Mouse (Mus musculus) ES-E14 (cell line): ENCODE measurements around the gene Bcl11b. TPM values are rescaled to one million over a fixed set of nuclear protein-coding genes. Genes with fewer than 3 reads are reported as not detected.

ENCODE experiments used
- DNase-seq: peaks from one replicate; pipeline ENCODE4 v3.0.0-alpha.2; 2013; ENCODE audit warnings: low read depth, low spot score
- H3K27ac ChIP-seq: 2 replicates; pipeline ENCODE4 v1.5.1; 2012; ENCODE audit warnings: low read depth, mild to moderate bottlenecking, low read length, moderate library complexity, mixed read lengths; ENCODE audit not compliant: poor library complexity, insufficient read depth, severe bottlenecking
- H3K36me3 ChIP-seq: 2 replicates; pipeline ENCODE4 v1.6.1; 2012; ENCODE audit warnings: mild to moderate bottlenecking, low read length, moderate library complexity, mixed read lengths; ENCODE audit not compliant: control insufficient read depth, poor library complexity, insufficient read depth, severe bottlenecking
- H3K4me1 ChIP-seq, 2 experiments: fragments of 150-350 bp in 1 of 2; sonication (generic) in 1 of 2; 2 replicates each; pipeline ENCODE4 v1.6.1; 2012; ENCODE audit warnings: low read length in 2 of 2, mild to moderate bottlenecking in 1 of 2, mixed read lengths in 1 of 2; ENCODE audit not compliant: control insufficient read depth in 2 of 2, insufficient read depth in 2 of 2, poor library complexity in 1 of 2
- H3K4me3 ChIP-seq, 2 experiments: fragments of 150-350 bp in 1 of 2; sonication (generic) in 1 of 2; 2 replicates each; pipeline ENCODE4 v1.5.1; 2012; ENCODE audit warnings: low read length in 2 of 2, low read depth in 1 of 2, mild to moderate bottlenecking in 1 of 2, mixed read lengths in 1 of 2; ENCODE audit not compliant: insufficient read depth in 1 of 2, poor library complexity in 1 of 2, severe bottlenecking in 1 of 2
- H3K9ac ChIP-seq: 2 replicates; pipeline ENCODE4 v1.6.1; 2012; ENCODE audit warnings: low read depth, mild to moderate bottlenecking, low read length, mixed read lengths; ENCODE audit not compliant: poor library complexity, insufficient read depth, severe bottlenecking
- H3K9me3 ChIP-seq: fragments of 150-350 bp; sonication (generic); 2 replicates; pipeline ENCODE4 v1.6.1; 2012; ENCODE audit warnings: low read depth, mild to moderate bottlenecking, low read length; ENCODE audit not compliant: control insufficient read depth, insufficient read depth
- CHD2 ChIP-seq: IDR thresholded peaks from 2 replicates; pipeline ENCODE4 v1.6.1; 2014; ENCODE audit warnings: mild to moderate bottlenecking, low read depth, low read length, inconsistent platforms
- HCFC1 ChIP-seq: IDR thresholded peaks from 2 replicates; pipeline ENCODE4 v1.6.1; 2012; ENCODE audit warnings: low read length, inconsistent platforms, borderline replicate concordance; ENCODE audit not compliant: insufficient read depth
- MAFK ChIP-seq: IDR thresholded peaks from 2 replicates; pipeline ENCODE4 v1.6.1; 2014; ENCODE audit warnings: mild to moderate bottlenecking, low read depth, low read length, inconsistent platforms; ENCODE audit not compliant: insufficient read depth
- ZC3H11A ChIP-seq: IDR thresholded peaks from 2 replicates; pipeline ENCODE4 v1.6.1; 2012; ENCODE audit warnings: low read depth, mild to moderate bottlenecking, inconsistent platforms, low read length, borderline replicate concordance
- ZNF384 ChIP-seq: IDR thresholded peaks from 2 replicates; pipeline ENCODE4 v1.6.1; 2012; ENCODE audit warnings: low read depth, low read length, inconsistent platforms
- in situ Hi-C, 2 experiments: fragments of 600-800 bp; cut with MboI; formaldehyde crosslinking; loops; one replicate each; pipeline ENCODE4 v1.15.1; 2025; ENCODE audit warnings: low sequenced_read_pairs in 2 of 2, inconsistent platforms in 1 of 2; ENCODE audit not compliant: unreplicated experiment in 2 of 2
- total RNA-seq: library from RNA; depleted of rRNA; stranded (reverse); fragments of 300-350 nt; gene quantifications from 2 replicates; pipeline ENCODE4 v1.2.3, GENCODE M21; 2012

Bcl11b gene
- total RNA-seq, 1 experiment, result 0.85 TPM

DNA sequence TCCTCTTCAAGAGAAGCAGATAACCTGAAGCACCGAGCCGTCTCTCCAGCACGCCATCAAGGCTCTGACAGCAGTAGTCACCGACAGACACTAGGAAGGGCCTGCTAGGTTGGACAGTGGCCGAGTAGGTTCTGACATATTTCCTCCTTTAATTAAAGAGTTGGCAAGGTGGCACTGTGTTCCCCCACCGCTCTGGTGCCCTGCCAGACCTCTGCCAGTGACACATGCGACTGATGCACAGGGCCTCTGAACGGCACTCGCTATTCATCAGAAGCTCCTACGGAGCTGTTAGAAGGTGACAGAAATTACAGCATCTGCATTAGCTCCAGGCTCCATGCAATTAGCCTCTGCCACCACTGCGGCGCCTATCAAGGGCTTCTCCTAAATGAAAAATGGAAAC, 8.6 kb upstream of the Bcl11b start:
- H3K36me3 ChIP-seq, result no peaks in the 10 kb centered on the region
- no peak for DNase-seq
- H3K9me3 ChIP-seq, result no peaks in the 10 kb centered on the region
- in situ Hi-C loops, result no loop called here
- H3K9ac ChIP-seq, result no peak overlapping the region
- peaks cover 0 to 2% of the 10 kb centered on the region in 2 experiments; a peak in 1 of 4 replicates for H3K4me1 ChIP-seq
- TF ChIP-seq ZNF384, result no peak
- no peak for TF ChIP-seq MAFK
- TF ChIP-seq CHD2, result no peak
- TF ChIP-seq ZC3H11A, result no peak
- no peak for TF ChIP-seq HCFC1
- no peak overlapping the region for H3K27ac ChIP-seq
- H3K4me3 ChIP-seq, result 0 out of 4 replicates have a peak overlapping the region, but pooled peaks of 1 of the 2 experiments have one; percentile 5

DNA sequence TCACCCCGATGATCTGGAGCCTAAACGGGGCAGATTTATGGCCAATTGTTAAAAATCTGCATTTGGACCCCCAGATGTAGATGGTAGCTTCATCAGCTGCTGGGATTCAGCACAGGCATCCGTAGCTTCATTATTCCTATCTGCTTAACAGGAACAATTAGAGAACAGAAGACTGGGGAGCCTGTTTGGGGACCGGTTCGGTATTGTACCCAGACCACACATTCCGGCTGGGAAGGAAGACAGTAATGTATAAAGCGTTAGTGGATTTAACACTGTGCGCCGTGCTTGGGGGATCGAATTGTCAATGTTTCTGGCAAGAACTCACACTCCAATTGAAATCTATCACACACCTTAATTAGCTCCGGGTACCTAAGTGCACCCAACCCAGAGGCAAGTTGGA, 6.9 kb upstream of the Bcl11b start:
- H3K4me1 ChIP-seq, result peaks cover 0 to 2% of the 10 kb centered on the region in 2 experiments; a peak in 1 of 4 replicates
- no peak for DNase-seq
- no peaks in the 10 kb centered on the region for H3K9me3 ChIP-seq
- in situ Hi-C loops, result no loop called here
- TF ChIP-seq CHD2 (no peak), MAFK (no peak), ZNF384 (no peak), HCFC1 (no peak), ZC3H11A (no peak)
- no peaks in the 10 kb centered on the region for H3K36me3 ChIP-seq
- H3K9ac ChIP-seq, result no peak overlapping the region
- no peak overlapping the region for H3K27ac ChIP-seq
- no peak overlapping the region for H3K4me3 ChIP-seq

DNA sequence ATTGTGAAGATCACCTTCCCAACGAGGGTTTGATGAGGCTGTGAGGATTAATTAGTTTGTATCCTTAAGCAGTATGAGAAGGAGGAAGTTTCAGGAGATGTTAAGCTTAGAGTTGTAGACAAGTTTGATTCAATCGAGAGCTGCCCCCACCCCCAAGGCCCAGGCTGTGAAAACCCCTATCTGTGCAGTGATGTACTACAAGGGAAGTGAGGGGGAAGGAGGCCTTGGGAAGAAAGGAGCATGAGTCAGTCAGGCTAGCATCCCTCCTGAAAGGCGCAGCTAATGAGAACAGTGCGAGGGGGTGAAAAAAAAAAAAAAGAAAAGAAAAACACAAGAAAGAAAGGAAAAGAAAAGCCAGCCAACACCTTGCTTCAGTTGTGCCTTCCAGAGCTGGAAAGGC, 5.8 kb upstream of the Bcl11b start:
- Histone ChIP-seq H3K27ac (no peak overlapping the region), H3K4me3 (no peak overlapping the region), H3K36me3 (no peaks in the 10 kb centered on the region), H3K9ac (no peak overlapping the region), H3K9me3 (no peaks in the 10 kb centered on the region), H3K4me1 (peaks cover 0 to 3% of the 10 kb centered on the region in 2 experiments; a peak in 1 of 4 replicates)
- TF ChIP-seq CHD2 (no peak), ZNF384 (no peak), ZC3H11A (no peak), HCFC1 (no peak), MAFK (no peak)
- DNase-seq, result no peak
- in situ Hi-C loops, result no loop called here

DNA sequence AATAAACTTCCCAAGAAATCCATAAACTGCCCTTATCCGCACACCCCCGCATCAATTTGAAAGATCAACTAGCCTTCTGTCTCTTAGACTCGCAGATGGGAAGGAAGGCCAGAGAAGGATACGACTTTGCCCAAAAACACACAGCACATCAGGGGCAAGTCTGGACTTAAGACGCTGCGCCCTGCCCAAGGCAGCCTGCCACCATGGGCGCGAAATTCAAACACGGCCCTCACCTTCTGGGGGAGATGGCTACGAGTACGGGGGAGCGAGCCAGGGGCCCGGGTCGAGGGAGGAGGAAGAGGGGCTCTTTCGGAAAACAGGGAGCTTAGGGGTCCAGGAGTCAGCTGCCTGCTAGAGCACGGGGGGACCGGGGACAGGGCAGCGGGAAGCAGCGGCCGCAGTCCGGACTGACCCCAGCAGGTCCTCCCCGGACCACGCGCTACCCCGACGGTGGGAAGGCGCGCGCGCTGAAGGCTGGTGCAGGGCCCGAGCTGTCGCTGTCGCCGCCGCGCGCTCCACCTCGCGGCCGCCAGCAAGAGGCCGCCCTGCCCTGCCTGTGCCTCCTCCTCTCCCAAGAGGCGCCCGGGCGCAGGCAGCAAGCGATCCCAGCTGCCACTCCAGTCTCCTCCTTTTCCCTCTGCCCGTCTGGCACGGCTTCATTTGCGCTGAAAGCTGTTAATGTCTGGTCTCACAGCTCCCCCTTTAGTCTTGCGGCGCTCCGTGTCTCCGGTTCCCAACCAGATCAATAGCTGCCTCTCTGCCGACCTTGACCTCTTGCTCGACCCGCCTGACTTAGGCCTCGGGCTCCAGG, 2.6 kb upstream of the Bcl11b start:
- Histone ChIP-seq H3K27ac (no peak overlapping the region), H3K9ac (peak overlapping the region; percentile 46; the same call in 1 of the 2 replicates), H3K36me3 (no peaks in the 10 kb centered on the region), H3K4me3 (peak overlapping the region; percentile 27 to 37), H3K4me1 (peaks cover 0 to 3% of the 10 kb centered on the region in 2 experiments; a peak in 1 of 4 replicates), H3K9me3 (no peaks in the 10 kb centered on the region)
- no peak for TF ChIP-seq CHD2
- TF ChIP-seq HCFC1, result 0 out of 2 replicates have a peak, but pooled peaks have one; percentile 31
- DNase-seq, result peak; percentile 68
- in situ Hi-C loops, result no loop called here
